Mouse (Mus musculus): ENCODE results near the gene Rbm43.

DNA sequence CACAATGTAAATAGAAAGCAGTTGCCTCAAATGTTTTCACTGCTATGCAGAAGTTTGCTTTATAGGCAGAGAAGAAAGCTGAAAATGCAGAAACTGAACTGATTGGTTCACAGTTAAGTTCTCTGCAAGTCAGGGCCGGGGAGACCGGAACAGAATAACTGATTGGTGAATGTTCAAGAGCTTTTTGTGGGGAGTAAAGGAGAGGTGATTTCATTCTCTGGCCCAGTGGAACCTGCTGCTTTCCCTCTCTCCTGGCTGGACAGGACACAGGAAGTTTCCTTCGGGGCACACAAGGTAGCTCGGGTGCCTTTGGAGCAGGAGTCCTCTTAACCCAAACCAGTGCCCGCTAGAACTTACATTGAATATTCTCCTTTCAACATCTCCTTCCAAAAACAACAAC, 37.2 kb upstream of the Rbm43 start:
- TF ChIP-seq CTCF (IDR thresholded peaks at IDR 0.05; ENCODE audit: low read depth) (no peak), EP300 (IDR thresholded peaks at IDR 0.05; ENCODE audit: low read depth) (no peak)
